Mouse (Mus musculus) T-helper 2 cell (primary cell): ENCODE data around the gene Prom1.

ENCODE experiments used
- in situ Hi-C: fragments of 300-600 bp; cut with MboI, MseI; formaldehyde crosslinking; loops from one replicate; pipeline ENCODE4 v1.15.1; 2025; ENCODE audit warnings: high pct_unique_total_duplicates

The Prom1 gene

GRCm38 (mm10) chr5:44080276-44081054 is 21.4 kb downstream of the Prom1 start:
- in situ Hi-C loops: no loop called here

GRCm38 (mm10) chr5:44075432-44075831 is 26.4 kb downstream of the Prom1 start:
- in situ Hi-C loops: no loop called here

GRCm38 (mm10) chr5:44073634-44074033 is 28.2 kb downstream of the Prom1 start:
- in situ Hi-C loops: no loop called here

- in situ Hi-C loops: no loop called here
Measured at GRCm38 (mm10) chr5:44070529-44071133, 31.2 kb downstream of the Prom1 start.

DNA sequence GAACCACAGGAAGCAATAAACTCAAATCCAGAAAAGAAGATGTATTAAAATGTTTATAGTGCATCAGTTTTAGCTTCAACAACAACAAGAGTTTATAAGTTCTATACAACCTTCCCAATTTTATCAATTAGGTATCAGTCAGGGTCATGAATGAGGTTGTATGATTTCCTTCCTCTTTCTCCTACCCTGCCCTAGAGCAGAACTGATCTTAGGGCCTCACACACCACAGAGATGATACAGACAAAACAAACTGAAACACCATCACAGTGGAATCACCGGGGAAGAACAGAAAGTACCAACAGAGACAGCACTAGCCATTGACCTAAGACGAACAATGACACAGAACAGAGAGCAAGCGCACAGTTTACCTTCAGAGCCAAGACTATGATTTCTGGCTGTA is 43.6 kb downstream of the Prom1 start:
- in situ Hi-C loops: no loop called here

DNA sequence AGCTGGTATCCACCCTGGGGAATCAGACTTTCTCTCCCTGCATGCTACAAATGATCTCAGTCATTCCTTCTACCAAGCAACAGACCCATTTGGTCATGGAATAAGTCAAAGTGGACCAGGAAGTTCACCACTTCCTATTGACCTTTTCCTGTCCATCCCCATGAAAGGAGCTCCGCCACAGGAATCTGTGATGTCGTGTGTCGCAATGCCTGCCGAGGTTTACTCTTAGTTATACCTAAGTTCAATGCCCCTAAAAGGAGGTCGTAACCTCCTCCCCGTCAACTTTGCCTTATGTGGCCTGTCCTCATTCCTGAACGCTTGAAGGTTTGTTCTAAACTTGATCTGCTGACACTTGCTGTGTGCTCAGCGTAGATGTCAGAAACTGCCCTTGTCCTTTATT is 51.6 kb downstream of the Prom1 start:
- in situ Hi-C loops: no loop called here

DNA sequence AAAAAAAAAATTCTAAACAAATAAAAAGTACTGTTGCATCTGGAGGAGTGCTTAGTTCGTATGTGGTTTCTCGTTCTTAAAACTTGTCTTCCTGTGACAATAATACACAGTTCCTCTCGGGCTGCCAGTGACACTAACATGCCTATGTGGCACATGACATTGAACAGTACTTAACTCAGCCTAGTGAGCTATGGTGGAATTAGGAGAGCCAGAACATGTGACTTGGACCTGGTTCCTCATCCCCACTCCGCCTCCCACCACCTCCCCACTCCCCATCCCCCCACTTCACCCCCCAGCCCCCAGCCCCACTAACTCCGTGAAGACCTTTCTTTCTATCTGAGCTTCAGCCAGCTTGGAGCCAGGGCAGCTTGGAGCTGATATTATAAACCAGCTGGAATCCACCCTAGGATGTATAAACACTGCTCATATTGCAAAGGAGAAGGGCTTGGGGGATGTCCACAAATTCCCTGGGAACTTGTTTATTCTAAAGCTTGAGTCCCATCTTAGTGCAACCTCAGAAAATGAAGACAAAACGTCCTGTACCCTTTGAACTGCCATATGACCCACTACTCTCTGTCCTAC is 52.3 kb downstream of the Prom1 start:
- in situ Hi-C loops: loop anchor here (10.0 kb wide), 1 partner anchor 235 kb away; no protein-coding TSS in a partner anchor

- in situ Hi-C loops: loop anchor here (10.0 kb wide), 1 partner anchor 236 kb away; no protein-coding TSS in a partner anchor
Measured at GRCm38 (mm10) chr5:44048568-44049363, 53.1 kb downstream of the Prom1 start.

DNA sequence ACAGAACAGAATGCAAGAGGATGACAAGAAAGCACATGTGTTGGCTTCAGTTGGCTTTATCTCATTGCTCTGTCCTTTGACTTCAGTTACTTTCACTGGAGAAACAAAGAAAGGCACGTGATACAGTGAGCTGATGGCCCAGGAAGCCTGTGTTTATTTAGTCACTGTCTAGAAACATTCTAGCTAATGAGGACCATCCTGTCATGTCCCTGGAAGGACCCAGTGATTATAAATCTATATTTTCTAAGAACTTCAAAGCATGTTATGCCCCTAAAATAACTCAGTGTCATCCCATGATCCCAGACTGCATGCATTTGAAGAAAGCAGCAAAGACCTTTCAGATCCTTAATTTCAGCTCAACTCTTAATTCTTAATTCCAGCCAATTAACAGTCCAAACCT is 60.1 kb downstream of the Prom1 start:
- in situ Hi-C loops: loop anchor here (10.0 kb wide), 1 partner anchor 243 kb away; no protein-coding TSS in a partner anchor

DNA sequence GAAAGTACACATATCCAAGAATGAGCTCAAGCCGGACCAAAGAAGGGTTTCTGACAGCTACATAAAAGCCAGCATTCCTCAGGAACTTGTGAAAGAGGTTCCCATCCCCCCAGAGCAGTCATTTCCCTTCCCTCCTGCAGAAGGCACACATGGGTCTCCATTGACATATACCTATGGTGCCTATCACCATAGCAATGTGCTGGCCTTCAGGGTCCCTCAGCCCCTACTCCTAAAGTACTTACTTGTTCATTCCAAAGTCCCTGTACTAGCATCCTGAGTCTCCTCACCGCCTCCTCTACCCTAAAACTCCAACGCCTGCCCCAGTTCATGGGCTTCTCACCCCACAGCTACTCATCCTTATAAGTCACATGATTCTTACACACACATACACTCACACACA is 60.8 kb downstream of the Prom1 start:
- in situ Hi-C loops: loop anchor here (10.0 kb wide), 1 partner anchor 244 kb away; no protein-coding TSS in a partner anchor

DNA sequence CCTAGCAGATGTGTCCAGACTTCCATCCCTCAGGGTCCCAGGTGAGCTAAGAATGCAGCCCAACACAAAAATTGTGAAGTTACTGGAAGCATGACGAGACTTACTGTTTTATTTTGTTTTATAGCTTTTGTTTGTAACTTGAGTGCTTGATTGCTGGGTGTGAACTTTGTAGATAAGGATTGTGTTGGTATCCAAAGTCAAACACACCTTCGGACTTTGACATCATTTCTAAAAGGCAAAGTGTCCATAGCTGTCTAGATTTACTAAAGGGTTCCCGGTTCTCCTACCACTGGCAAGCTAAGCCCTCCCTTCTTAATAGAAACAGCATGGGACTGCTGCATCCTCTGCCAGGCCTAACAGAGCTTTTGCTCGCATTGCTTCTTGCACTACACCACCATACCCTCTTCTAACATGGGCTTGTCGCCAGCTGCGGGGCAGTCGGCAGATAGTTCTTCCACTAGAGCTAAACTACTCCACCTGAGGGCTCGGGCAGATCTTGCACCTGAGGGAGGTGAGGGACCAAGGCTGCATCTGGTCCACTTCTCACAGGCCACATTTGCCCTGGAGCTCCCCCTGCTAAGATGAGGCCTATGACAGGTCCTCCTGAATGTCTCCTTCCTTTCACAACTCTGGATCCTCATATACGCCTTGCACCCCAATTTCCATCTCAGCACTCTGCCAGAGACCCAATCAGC is 103.4 kb downstream of the Prom1 start:
- in situ Hi-C loops: no loop called here

DNA sequence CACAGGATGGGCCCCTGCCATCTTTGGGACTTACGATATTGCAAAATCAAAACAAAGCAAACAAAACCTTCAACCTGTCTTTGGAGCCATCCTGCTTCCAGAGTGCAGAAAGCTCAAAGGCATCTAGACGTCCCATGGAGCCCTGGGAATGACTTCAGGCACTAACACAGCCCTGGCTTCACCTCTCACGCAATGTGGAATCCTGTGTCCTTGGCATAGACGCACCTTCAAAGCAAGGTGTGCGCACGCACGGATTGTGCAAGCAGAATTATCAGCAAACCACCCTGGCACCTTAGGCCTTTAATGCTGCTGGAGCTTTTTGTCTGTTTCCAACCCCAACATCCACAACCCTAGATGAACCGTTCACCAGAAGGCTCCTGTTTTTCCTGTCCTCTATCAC is 104.2 kb downstream of the Prom1 start:
- in situ Hi-C loops: no loop called here

- in situ Hi-C loops: no loop called here
Measured at GRCm38 (mm10) chr5:43996162-43996561, 105.7 kb downstream of the Prom1 start.

DNA sequence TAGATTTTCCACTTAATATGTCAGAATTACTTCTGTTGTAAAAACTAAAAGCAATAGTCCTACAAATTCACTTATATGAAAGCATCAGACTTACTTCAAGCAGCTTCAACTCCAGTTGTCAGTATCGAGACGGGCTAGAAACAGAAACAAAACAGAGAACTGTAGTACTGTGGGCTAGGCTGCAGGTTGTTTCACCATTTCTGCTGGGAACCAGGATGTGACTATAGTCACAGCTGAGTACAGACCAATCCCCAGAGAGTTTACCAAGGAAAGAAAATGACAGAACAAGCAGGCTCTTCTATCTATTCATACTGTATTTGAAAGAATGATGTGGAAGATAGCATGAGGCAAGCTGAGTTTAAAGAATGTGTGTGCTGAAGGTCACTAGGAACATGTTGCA is 106.9 kb downstream of the Prom1 start:
- in situ Hi-C loops: loop anchor here (5.0 kb wide), 2 partner anchors 73 to 103 kb away; no protein-coding TSS in a partner anchor

GRCm38 (mm10) chr5:43990316-43990715 is 111.5 kb downstream of the Prom1 start:
- in situ Hi-C loops: loop anchor here (5.0 kb wide), 2 partner anchors 68 to 98 kb away; no protein-coding TSS in a partner anchor

- in situ Hi-C loops: no loop called here
Measured at GRCm38 (mm10) chr5:43989017-43989416, 112.8 kb downstream of the Prom1 start.

DNA sequence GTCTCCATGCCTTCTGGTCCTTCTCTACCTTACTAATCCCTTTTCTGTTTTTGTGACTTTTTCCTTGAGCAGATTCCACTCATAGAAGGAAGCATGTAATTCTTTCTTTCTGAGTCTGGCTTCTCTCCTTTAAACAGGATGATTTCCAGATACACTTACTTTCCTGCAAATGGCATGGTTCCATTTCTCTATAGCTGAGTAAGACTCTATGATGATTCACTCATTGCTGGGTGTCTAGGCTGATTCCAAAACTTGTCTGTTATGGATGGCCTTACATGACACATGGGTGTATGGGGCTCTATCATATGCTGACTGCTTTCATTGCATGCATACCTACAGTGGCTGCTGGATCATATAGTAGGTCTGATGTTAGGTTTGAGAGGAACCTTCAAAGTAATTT is 115.6 kb downstream of the Prom1 start:
- in situ Hi-C loops: no loop called here

GRCm38 (mm10) chr5:43982896-43983295 is 118.9 kb downstream of the Prom1 start:
- in situ Hi-C loops: no loop called here

GRCm38 (mm10) chr5:43981620-43982019 is 120.2 kb downstream of the Prom1 start, which contains the start of gene Fgfbp1:
TSS of gene Fgfbp1 (minus strand) at chr5:43981779.
- in situ Hi-C loops: no loop called here

- in situ Hi-C loops: no loop called here
Measured at GRCm38 (mm10) chr5:43980397-43980796, 121.4 kb downstream of the Prom1 start.
